Mouse (Mus musculus): ENCODE results near the gene Eef2k. TPM values are rescaled to one million over a fixed set of nuclear protein-coding genes. Genes with fewer than 3 reads are reported as not detected.

Eef2k gene
- polyA plus RNA-seq, 1 experiment from 2014 or later, result 12.4 TPM

Other genes starting within 250 kb of the Eef2k start
- gene Uqcrc2, start 207.7 kb upstream of the Eef2k start, polyA plus RNA-seq (2014; fragmentation: Nextera tagmentation; extraction: Ambion mirVana), result 531 and 532 TPM in 2 replicates
- gene Pdzd9, start 172.5 kb upstream of the Eef2k start, polyA plus RNA-seq (2014; fragmentation: Nextera tagmentation; extraction: Ambion mirVana), result 0.28 and 0.41 TPM in 2 replicates
- gene Mosmo, start 165.2 kb upstream of the Eef2k start, polyA plus RNA-seq (2014; fragmentation: Nextera tagmentation; extraction: Ambion mirVana), result 14.5 and 14.9 TPM in 2 replicates
- 0.86 and 0.89 TPM in 2 replicates for gene Vwa3a, start 103.5 kb upstream of the Eef2k start, polyA plus RNA-seq (2014; fragmentation: Nextera tagmentation; extraction: Ambion mirVana)
- not detected in 2 replicates for gene Gm5737, start 30.5 kb upstream of the Eef2k start, polyA plus RNA-seq (2014; fragmentation: Nextera tagmentation; extraction: Ambion mirVana)
- 8.2 and 13.4 TPM in 2 replicates for gene Polr3e, start 74.9 kb downstream of the Eef2k start, polyA plus RNA-seq (2014; fragmentation: Nextera tagmentation; extraction: Ambion mirVana)
- 12.8 and 13.8 TPM in 2 replicates for gene Cdr2, start 139.5 kb downstream of the Eef2k start, polyA plus RNA-seq (2014; fragmentation: Nextera tagmentation; extraction: Ambion mirVana)
- gene Mfsd13b, start 139.7 kb downstream of the Eef2k start, polyA plus RNA-seq (2014; fragmentation: Nextera tagmentation; extraction: Ambion mirVana), result 0.22 TPM in 1 of 2 replicates, not detected in the other
- gene Mettl9, start 191.6 kb downstream of the Eef2k start, polyA plus RNA-seq (2014; fragmentation: Nextera tagmentation; extraction: Ambion mirVana), result 113 TPM in 2 replicates
- gene Igsf6, start 231.7 kb downstream of the Eef2k start, polyA plus RNA-seq (2014; fragmentation: Nextera tagmentation; extraction: Ambion mirVana), result 1.4 and 1.5 TPM in 2 replicates
- gene Otoa, start 238.8 kb downstream of the Eef2k start, polyA plus RNA-seq (2014; fragmentation: Nextera tagmentation; extraction: Ambion mirVana), result 0.09 and 0.22 TPM in 2 replicates

Measured in heart, embryonic 14.5 days (tissue).